Mouse (Mus musculus) liver, postnatal 0 days (tissue): Measurements from ENCODE around the gene Sdk1. TPM values are rescaled to one million over a fixed set of nuclear protein-coding genes. Genes with fewer than 3 reads are reported as not detected.

Experiments
- ATAC-seq: fragments of 200-750 bp; cut with Nextera tagmentation; 2 replicates; pipeline ENCODE4 v1.8.0; 2017; ENCODE audit warnings: mild to moderate bottlenecking, moderate library complexity
- DNase-seq: peaks from one replicate; pipeline ENCODE4 v3.0.0-alpha.2; 2016
- H3K27ac ChIP-seq: fragments of 300-500 bp; sonication (generic); 2 replicates; pipeline ENCODE4 v1.5.1; 2014; ENCODE audit warnings: antibody characterized with exemption, moderate library complexity, mild to moderate bottlenecking, low read depth
- H3K27me3 ChIP-seq: fragments of 300-500 bp; sonication (generic); 2 replicates; pipeline ENCODE4 v1.6.1; 2014; ENCODE audit warnings: low read length, control low read depth, mixed read lengths; ENCODE audit not compliant: insufficient read depth
- H3K36me3 ChIP-seq: fragments of 300-500 bp; sonication (generic); replicated peaks from 2 replicates; pipeline ENCODE4 v1.6.1; 2014; ENCODE audit warnings: mild to moderate bottlenecking, control low read depth, low read length, moderate library complexity, mixed read lengths; ENCODE audit not compliant: insufficient read depth
- H3K4me1 ChIP-seq: fragments of 300-500 bp; sonication (generic); 2 replicates; pipeline ENCODE4 v1.6.1; 2014; ENCODE audit warnings: antibody characterized with exemption, mild to moderate bottlenecking, control low read depth; ENCODE audit not compliant: insufficient read depth
- H3K4me2 ChIP-seq: fragments of 300-500 bp; sonication (generic); 2 replicates; pipeline ENCODE4 v1.6.1; 2014; ENCODE audit warnings: low read depth, mild to moderate bottlenecking, low read length, moderate library complexity, mixed read lengths
- H3K4me3 ChIP-seq: fragments of 300-500 bp; sonication (generic); 2 replicates; pipeline ENCODE4 v1.5.1; 2014; ENCODE audit warnings: low read depth, low read length
- H3K9ac ChIP-seq: fragments of 300-500 bp; sonication (generic); replicated peaks from 2 replicates; pipeline ENCODE4 v1.6.1; 2014; ENCODE audit warnings: mild to moderate bottlenecking, moderate library complexity
- H3K9me3 ChIP-seq: fragments of 300-500 bp; sonication (generic); 2 replicates; pipeline ENCODE4 v1.6.1; 2016; ENCODE audit warnings: mild to moderate bottlenecking, control low read depth, low read length, mixed read lengths
- CTCF ChIP-seq: sonication (generic); IDR thresholded peaks from 2 replicates; pipeline ENCODE4 v1.5.1; 2016; ENCODE audit warnings: antibody characterized with exemption, low read depth
- EP300 ChIP-seq: IDR thresholded peaks from 2 replicates; pipeline ENCODE4 v1.6.1; 2016; ENCODE audit warnings: antibody characterized with exemption, low read depth, mild to moderate bottlenecking
- WGBS: fragments of 180-500 bp; shearing (Covaris S2); extraction: QIAGEN DNeasy Blood & Tissue Kit; methylation state at CpG from one replicate; pipeline ENCODE4 v1.1.7; 2014; ENCODE audit not compliant: insufficient replicate concordance; 5-methylcytosine and 5-hydroxymethylcytosine counted together
- polyA plus RNA-seq: library from polyadenylated mRNA; unstranded; fragments of >200 nt; fragmentation: Nextera tagmentation; extraction: Ambion mirVana; gene quantifications from 2 replicates; pipeline ENCODE4 v1.2.1, GENCODE M21; 2015

Gene Sdk1
- polyA plus RNA-seq, 1 experiment from 2014 or later: 0.06 TPM

DNA sequence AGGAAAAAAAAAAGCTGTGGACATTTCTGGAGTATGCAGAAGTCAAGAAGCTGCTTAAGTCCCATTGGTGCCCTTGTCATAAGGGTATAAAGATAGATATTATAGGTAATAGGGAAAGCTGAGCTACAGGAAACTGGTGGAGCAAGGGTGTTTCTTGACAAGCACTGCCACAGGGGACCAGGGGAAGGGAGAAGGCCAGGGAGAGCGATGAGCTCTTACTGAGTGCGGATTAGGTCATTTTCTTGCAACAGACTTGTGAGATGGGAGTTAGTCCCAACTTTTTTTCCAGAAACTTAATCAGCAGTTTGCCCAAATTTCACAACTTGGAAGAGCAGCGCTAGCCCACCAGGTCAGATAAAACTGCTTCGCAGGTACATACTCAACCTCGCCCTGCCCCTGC, 1.9 kb upstream of the Sdk1 start:
- Histone ChIP-seq H3K4me3 (no peak overlapping the region), H3K9ac (no peak overlapping the region), H3K4me2 (no peak overlapping the region), H3K36me3 (no peaks in the 10 kb centered on the region), H3K27me3 (peaks cover 34% of the 10 kb centered on the region), H3K4me1 (peaks cover 13% of the 10 kb centered on the region), H3K27ac (no peak overlapping the region), H3K9me3 (no peaks in the 10 kb centered on the region)
- ATAC-seq: no peak
- WGBS: 29% methylated on average over 5 of the region's 5 CpGs
- DNase-seq: no peak
- TF ChIP-seq EP300 (no peak), CTCF (no peak)

GRCm38 (mm10) chr5:141240441-141240840, 849 bp upstream of the Sdk1 start:
- peaks cover 34% of the 10 kb centered on the region for H3K27me3 ChIP-seq
- 3% methylated on average over 10 of the region's 10 CpGs for WGBS

DNA sequence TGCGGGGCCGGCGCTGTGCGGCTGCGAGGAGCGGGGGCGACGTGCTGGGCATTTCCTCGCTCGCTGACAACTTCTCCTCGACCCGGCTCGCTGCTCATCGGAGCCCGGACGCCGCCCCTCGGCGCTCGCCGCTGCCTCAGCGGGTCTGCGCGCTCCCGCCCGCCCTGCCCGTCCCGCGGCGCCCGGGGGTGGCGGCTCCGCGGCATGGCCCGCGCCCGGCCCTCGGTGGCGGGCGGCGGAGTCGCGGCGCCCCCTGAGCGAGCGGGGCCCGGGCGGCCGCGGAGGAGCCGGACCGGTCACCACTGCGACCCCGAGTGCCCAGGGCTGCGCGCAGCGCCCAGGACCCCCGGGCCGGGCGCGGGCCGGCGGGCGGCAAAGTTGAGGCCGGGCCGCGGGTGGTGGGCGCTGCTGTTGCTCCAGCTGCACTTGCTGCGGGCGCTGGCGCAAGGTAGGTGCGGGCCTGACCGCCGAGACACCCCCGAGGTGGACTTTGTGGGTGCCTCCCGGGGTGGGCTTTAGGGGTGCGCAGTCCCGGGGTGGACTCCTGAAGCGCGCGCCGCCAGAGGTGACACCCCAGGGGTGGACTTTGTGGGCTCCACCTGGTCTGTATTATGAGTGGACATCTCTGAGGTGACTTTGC, 475 bp downstream of the Sdk1 start:
- WGBS: under 1% methylated on average over 56 of the region's 82 CpGs
- Histone ChIP-seq H3K36me3 (no peaks in the 10 kb centered on the region), H3K4me3 (peak overlapping the region; percentile 55), H3K4me1 (peaks cover 13% of the 10 kb centered on the region), H3K4me2 (peak overlapping the region; percentile 88), H3K27ac (no peak overlapping the region), H3K9me3 (no peaks in the 10 kb centered on the region), H3K9ac (peak overlapping the region; percentile 58), H3K27me3 (peaks cover 34% of the 10 kb centered on the region)
- ATAC-seq: peak; percentile 70
- peak; percentile 14 for DNase-seq
- TF ChIP-seq EP300 (no peak), CTCF (no peak)

More at GRCm38 (mm10) chr5:141240441-141240840, 849 bp upstream of the Sdk1 start:
- Histone ChIP-seq H3K4me3 (peak overlapping the region; percentile 55), H3K27ac (no peak overlapping the region), H3K9ac (no peak overlapping the region), H3K36me3 (no peaks in the 10 kb centered on the region), H3K4me1 (peaks cover 13% of the 10 kb centered on the region), H3K9me3 (no peaks in the 10 kb centered on the region), H3K4me2 (peak overlapping the region; percentile 88)
- ATAC-seq (no peak), DNase-seq (no peak)
- TF ChIP-seq EP300 (no peak), CTCF (no peak)

DNA sequence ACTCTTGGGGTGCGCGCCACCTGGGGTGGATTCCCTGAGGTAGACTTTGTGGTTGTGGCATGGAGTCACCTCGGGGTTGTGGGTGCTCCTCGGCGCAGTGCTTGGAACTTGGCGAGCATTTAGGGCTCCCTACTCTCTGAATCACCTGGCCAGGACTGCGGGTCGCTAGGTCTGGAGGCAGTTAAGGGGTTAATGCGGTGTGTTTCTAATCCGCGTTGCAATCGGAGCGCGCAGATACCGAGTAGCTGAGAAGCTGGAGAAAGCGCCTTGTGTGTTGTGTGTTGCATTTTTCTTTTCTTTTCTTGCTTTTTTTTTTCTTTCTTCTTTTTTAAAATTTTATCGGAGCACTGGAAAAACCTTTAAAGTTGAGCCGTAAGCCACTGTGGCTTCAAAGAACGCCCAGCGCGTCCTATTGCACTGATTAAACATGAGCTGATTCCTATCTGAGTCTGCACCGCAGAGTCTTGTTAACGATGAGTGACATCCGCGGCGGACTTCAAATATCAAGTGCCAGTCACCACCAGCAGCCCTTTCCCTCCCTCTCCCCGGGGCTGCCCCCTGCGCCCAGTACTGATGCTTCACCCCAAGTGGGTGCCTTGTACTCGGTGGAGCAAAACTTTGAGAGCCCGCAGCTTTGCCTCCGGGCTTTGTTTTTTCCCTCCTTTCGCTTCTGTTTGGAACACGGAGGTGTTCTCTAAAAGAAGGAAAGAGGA, 2.1 kb downstream of the Sdk1 start:
- WGBS: 4% methylated on average over 33 of the region's 33 CpGs
- peaks cover 34% of the 10 kb centered on the region for H3K27me3 ChIP-seq

GRCm38 (mm10) chr5:141264253-141264652, 23.0 kb downstream of the Sdk1 start:
- 81% methylated on average over 1 of the region's 1 CpGs for WGBS

More for the DNA sequence above, 2.1 kb downstream of the Sdk1 start:
- no peaks in the 10 kb centered on the region for H3K9me3 ChIP-seq
- H3K4me1 ChIP-seq: peaks cover 13% of the 10 kb centered on the region
- ATAC-seq (no peak), DNase-seq (peak; percentile 16)
- H3K36me3 ChIP-seq: no peaks in the 10 kb centered on the region
- peak overlapping the region; percentile 32 for H3K4me3 ChIP-seq
- no peak for TF ChIP-seq CTCF
- no peak for TF ChIP-seq EP300
- H3K4me2 ChIP-seq: peak overlapping the region; percentile 69
- H3K27ac ChIP-seq: no peak overlapping the region
- H3K9ac ChIP-seq: no peak overlapping the region

DNA sequence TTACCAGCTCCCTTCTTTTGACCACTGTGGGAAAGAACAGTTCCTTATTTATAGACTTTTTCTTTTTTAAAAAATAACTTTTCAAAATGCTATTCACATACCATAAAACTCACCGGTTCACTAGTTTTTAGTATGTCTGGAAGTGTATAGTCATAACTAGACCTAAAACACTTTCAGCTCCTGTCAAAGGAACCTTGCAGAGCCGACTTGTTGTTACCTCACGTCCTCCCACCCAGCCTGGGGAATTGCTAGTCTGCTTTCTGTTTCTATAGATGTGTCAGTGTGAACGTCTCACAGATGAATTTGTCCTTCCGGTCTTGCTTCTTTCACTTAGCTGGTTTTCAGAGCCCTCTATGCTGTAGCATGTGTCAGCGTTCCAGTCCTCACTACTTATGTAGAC, 35.8 kb downstream of the Sdk1 start:
- H3K4me2 ChIP-seq: no peak overlapping the region
- no peaks in the 10 kb centered on the region for H3K36me3 ChIP-seq
- no peaks in the 10 kb centered on the region for H3K4me1 ChIP-seq
- TF ChIP-seq CTCF: no peak
- no peak for TF ChIP-seq EP300
- no peaks in the 10 kb centered on the region for H3K9me3 ChIP-seq
- WGBS: 72% methylated on average over 6 of the region's 6 CpGs
- H3K9ac ChIP-seq: no peak overlapping the region
- DNase-seq (no peak), ATAC-seq (no peak)
- no peak overlapping the region for H3K27ac ChIP-seq
- no peaks in the 10 kb centered on the region for H3K27me3 ChIP-seq
- no peak overlapping the region for H3K4me3 ChIP-seq

More at GRCm38 (mm10) chr5:141264253-141264652, 23.0 kb downstream of the Sdk1 start:
- Histone ChIP-seq H3K27ac (no peak overlapping the region), H3K27me3 (no peaks in the 10 kb centered on the region), H3K4me3 (no peak overlapping the region), H3K4me1 (no peaks in the 10 kb centered on the region), H3K36me3 (no peaks in the 10 kb centered on the region), H3K4me2 (no peak overlapping the region), H3K9ac (no peak overlapping the region), H3K9me3 (no peaks in the 10 kb centered on the region)
- ATAC-seq (no peak), DNase-seq (no peak)
- TF ChIP-seq EP300 (no peak), CTCF (no peak)
